Mouse (Mus musculus) heart, postnatal 10 days (tissue): ENCODE measurements around the gene Ttc37. TPM values are rescaled to one million over a fixed set of nuclear protein-coding genes. Genes with fewer than 3 reads are reported as not detected.

Source experiments
- DNase-seq, 2 experiments: peaks; one replicate each; pipeline ENCODE4 v3.0.0; 2021
- intact Hi-C: fragments of 180-260 bp; cut with DNase I; formaldehyde crosslinking; loops from one replicate; pipeline ENCODE4 v1.15.1; 2025
- total RNA-seq, 2 experiments: library from RNA; stranded (reverse); gene quantifications; 2 replicates each; pipeline ENCODE4 v1.2.3; 2021

Gene Ttc37
- total RNA-seq = 10 to 100 TPM; 14.9 to 15.4 TPM

- peak; percentile 95 to 96 for DNase-seq
- intact Hi-C loops = loop anchor here (2.0 to 5.0 kb wide), 2 partner anchors 80 to 156 kb away; partner anchors contain the start of genes Rfesd and Rhobtb3
Observed at GRCm38 (mm10) chr13:76098493-76099303, at the start of gene Ttc37, which contains the start of gene Arsk. Gene Ttc37 (plus strand): TSS chr13:76098734. Gene Arsk (minus strand): TSS chr13:76098660.

GRCm38 (mm10) chr13:76055391-76056232 lies 42.9 kb upstream of the Ttc37 start:
- DNase-seq = peak; percentile 9 to 10
- intact Hi-C loops = no loop called here

- DNase-seq = peak; percentile 58 to 59
- intact Hi-C loops = no loop called here
Observed at GRCm38 (mm10) chr13:76056261-76056724, 42.2 kb upstream of the Ttc37 start.

GRCm38 (mm10) chr13:76056896-76057266 lies 41.7 kb upstream of the Ttc37 start, which contains the start of gene Gpr150:
Gene Gpr150 (minus strand): TSS chr13:76056996.
- no peak for DNase-seq
- intact Hi-C loops = no loop called here

- no peak for DNase-seq
- intact Hi-C loops = no loop called here
Observed at GRCm38 (mm10) chr13:76057267-76058069, 41.1 kb upstream of the Ttc37 start.

- DNase-seq = no peak
- intact Hi-C loops = no loop called here
Observed at GRCm38 (mm10) chr13:76059591-76059990, 38.9 kb upstream of the Ttc37 start.

- intact Hi-C loops = no loop called here
- no peak for DNase-seq
Observed at GRCm38 (mm10) chr13:76062126-76062525, 36.4 kb upstream of the Ttc37 start.

- DNase-seq = no peak
- intact Hi-C loops = no loop called here
Observed at GRCm38 (mm10) chr13:76062569-76062968, 36.0 kb upstream of the Ttc37 start.

GRCm38 (mm10) chr13:76063548-76063947 lies 35.0 kb upstream of the Ttc37 start:
- DNase-seq = no peak
- intact Hi-C loops = no loop called here

- intact Hi-C loops = no loop called here
- no peak for DNase-seq
Observed at GRCm38 (mm10) chr13:76064363-76064945, 34.1 kb upstream of the Ttc37 start.

GRCm38 (mm10) chr13:76074323-76074722 lies 24.2 kb upstream of the Ttc37 start:
- DNase-seq = no peak
- intact Hi-C loops = no loop called here

- intact Hi-C loops = loop anchor here (2.0 to 5.0 kb wide), 2 partner anchors 79 to 156 kb away; partner anchors contain the start of genes Rfesd and Rhobtb3
Observed at GRCm38 (mm10) chr13:76098116-76098492, 430 bp upstream of the Ttc37 start.

GRCm38 (mm10) chr13:76101989-76102388 lies 3.5 kb downstream of the Ttc37 start:
- no peak for DNase-seq
- intact Hi-C loops = no loop called here

More at GRCm38 (mm10) chr13:76098116-76098492, 430 bp upstream of the Ttc37 start:
- no peak for DNase-seq

- no peak for DNase-seq
- intact Hi-C loops = no loop called here
Observed at GRCm38 (mm10) chr13:76109069-76109824, 10.7 kb downstream of the Ttc37 start.

GRCm38 (mm10) chr13:76128799-76129198 lies 30.3 kb downstream of the Ttc37 start:
- no peak for DNase-seq
- intact Hi-C loops = no loop called here

- no peak for DNase-seq
Observed at GRCm38 (mm10) chr13:76132415-76132814, 33.9 kb downstream of the Ttc37 start.

GRCm38 (mm10) chr13:76138862-76139261 lies 40.3 kb downstream of the Ttc37 start:
- no peak for DNase-seq
- intact Hi-C loops = no loop called here

More at GRCm38 (mm10) chr13:76132415-76132814, 33.9 kb downstream of the Ttc37 start:
- intact Hi-C loops = no loop called here

- intact Hi-C loops = no loop called here
Observed at GRCm38 (mm10) chr13:76141117-76141808, 42.7 kb downstream of the Ttc37 start.

GRCm38 (mm10) chr13:76150483-76150882 lies 51.9 kb downstream of the Ttc37 start:
- no peak for DNase-seq
- intact Hi-C loops = no loop called here

More at GRCm38 (mm10) chr13:76141117-76141808, 42.7 kb downstream of the Ttc37 start:
- no peak for DNase-seq
